Mouse (Mus musculus): ENCODE data around the gene Elof1. TPM values are rescaled to one million over a fixed set of nuclear protein-coding genes. Genes with fewer than 3 reads are reported as not detected.
A peak's percentile ranks its signal among the peaks of the same experiment; 100 is the strongest.
"Not testable (repeated sequence)": the region's sequence is repeated elsewhere in the genome, so short reads cannot be mapped to it uniquely, and the experiment has no call there.

The Elof1 gene
- 74.8 and 97.4 TPM in 2 replicates for polyA plus RNA-seq (2012; rRNA removed)

- peak; percentile 75 for DNase-seq (ENCODE audit: low spot score)
These were observed at the start of gene Elof1 for GRCm38 (mm10) chr9:22116740-22117426. TSS of gene Elof1 (minus strand) at chr9:22117172.

GRCm38 (mm10) chr9:22166686-22167085 is 49.7 kb upstream of the Elof1 start:
- DNase-seq (ENCODE audit: low spot score) = no peak

- DNase-seq (ENCODE audit: low spot score) = no peak
These were observed 49.0 kb upstream of the Elof1 start for GRCm38 (mm10) chr9:22165964-22166363.

- DNase-seq (ENCODE audit: low spot score) = no peak
These were observed 48.0 kb upstream of the Elof1 start for GRCm38 (mm10) chr9:22164711-22165668.

- DNase-seq (ENCODE audit: low spot score) = no peak
These were observed 45.9 kb upstream of the Elof1 start for GRCm38 (mm10) chr9:22162912-22163311.

- no peak for DNase-seq (ENCODE audit: low spot score)
These were observed 45.3 kb upstream of the Elof1 start for GRCm38 (mm10) chr9:22162305-22162704.

- no peak for DNase-seq (ENCODE audit: low spot score)
These were observed 44.3 kb upstream of the Elof1 start for GRCm38 (mm10) chr9:22161299-22161698.

GRCm38 (mm10) chr9:22157516-22158265 is 40.7 kb upstream of the Elof1 start:
- DNase-seq (ENCODE audit: low spot score) = no peak

- peak; percentile 93 for DNase-seq (ENCODE audit: low spot score)
These were observed 39.7 kb upstream of the Elof1 start, which contains the start of gene Pigyl for GRCm38 (mm10) chr9:22156497-22157245. TSS of gene Pigyl (plus strand) at chr9:22156846.

- no peak for DNase-seq (ENCODE audit: low spot score)
These were observed 38.6 kb upstream of the Elof1 start for GRCm38 (mm10) chr9:22155614-22156013.

GRCm38 (mm10) chr9:22153810-22154209 is 36.8 kb upstream of the Elof1 start:
- DNase-seq (ENCODE audit: low spot score) = no peak

GRCm38 (mm10) chr9:22150946-22151345 is 34.0 kb upstream of the Elof1 start:
- DNase-seq (ENCODE audit: low spot score) = no peak

- not testable (repeated sequence) for DNase-seq (ENCODE audit: low spot score)
These were observed 33.3 kb upstream of the Elof1 start for GRCm38 (mm10) chr9:22150249-22150693.

GRCm38 (mm10) chr9:22149426-22150248 is 32.7 kb upstream of the Elof1 start:
- no peak for DNase-seq (ENCODE audit: low spot score)

- DNase-seq (ENCODE audit: low spot score) = no peak
These were observed 27.5 kb upstream of the Elof1 start for GRCm38 (mm10) chr9:22144304-22144965.

GRCm38 (mm10) chr9:22143108-22144037 is 26.4 kb upstream of the Elof1 start:
- peak; percentile 72 for DNase-seq (ENCODE audit: low spot score)

- no peak for DNase-seq (ENCODE audit: low spot score)
These were observed 22.8 kb upstream of the Elof1 start for GRCm38 (mm10) chr9:22139746-22140145.

GRCm38 (mm10) chr9:22138480-22138879 is 21.5 kb upstream of the Elof1 start:
- no peak for DNase-seq (ENCODE audit: low spot score)
